Mouse (Mus musculus) limb, embryonic 14.5 days (tissue): ENCODE results near the gene Pdzk1ip1. TPM values are rescaled to one million over a fixed set of nuclear protein-coding genes. Genes with fewer than 3 reads are reported as not detected.

Experiments used
- ATAC-seq: fragments of 200-750 bp; cut with Nextera tagmentation; 2 replicates; pipeline ENCODE4 v1.8.0; 2017; ENCODE audit warnings: low read depth, moderate number of reproducible peaks, moderate TSS enrichment; ENCODE audit not compliant: low FRiP score
- DNase-seq: peaks from one replicate; pipeline ENCODE4 v3.0.0-alpha.2; 2015; ENCODE audit warnings: low spot score
- H3K27ac ChIP-seq: fragments of 300-500 bp; sonication (generic); replicated peaks from 2 replicates; pipeline ENCODE4 v1.5.1; 2014; ENCODE audit warnings: low read depth, mild to moderate bottlenecking, low read length, moderate library complexity, mixed read lengths
- H3K27me3 ChIP-seq: fragments of 300-500 bp; sonication (generic); 2 replicates; pipeline ENCODE4 v1.6.1; 2014; ENCODE audit warnings: low read length, mixed read lengths; ENCODE audit not compliant: control insufficient read depth, insufficient read depth
- H3K36me3 ChIP-seq: fragments of 300-500 bp; sonication (generic); 2 replicates; pipeline ENCODE4 v1.6.1; 2014; ENCODE audit warnings: mild to moderate bottlenecking, low read length, moderate library complexity, mixed read lengths; ENCODE audit not compliant: control insufficient read depth, insufficient read depth
- H3K4me1 ChIP-seq: fragments of 300-500 bp; sonication (generic); 2 replicates; pipeline ENCODE4 v1.6.1; 2014; ENCODE audit warnings: antibody characterized with exemption, low read length, mixed read lengths; ENCODE audit not compliant: control insufficient read depth, insufficient read depth
- H3K4me2 ChIP-seq: fragments of 300-500 bp; sonication (generic); replicated peaks from 2 replicates; pipeline ENCODE4 v1.6.1; 2014; ENCODE audit warnings: low read depth, mild to moderate bottlenecking, low read length, moderate library complexity; ENCODE audit not compliant: severe bottlenecking
- H3K4me3 ChIP-seq: fragments of 300-500 bp; sonication (generic); replicated peaks from 2 replicates; pipeline ENCODE4 v1.5.1; 2014; ENCODE audit warnings: low read length
- H3K9ac ChIP-seq: fragments of 300-500 bp; sonication (generic); 2 replicates; pipeline ENCODE4 v1.6.1; 2014; ENCODE audit warnings: mild to moderate bottlenecking, low read depth, low read length, moderate library complexity; ENCODE audit not compliant: severe bottlenecking
- H3K9me3 ChIP-seq: fragments of 300-500 bp; sonication (generic); 2 replicates; pipeline ENCODE4 v1.6.1; 2016; ENCODE audit warnings: low read length; ENCODE audit not compliant: control insufficient read depth
- POLR2A ChIP-seq: fragments of 200-500 bp; IDR thresholded peaks from 2 replicates; pipeline ENCODE4 v1.8.0; 2012; ENCODE audit warnings: inconsistent platforms, mild to moderate bottlenecking, moderate library complexity, borderline replicate concordance; ENCODE audit not compliant: insufficient read depth, insufficient read length; ENCODE audit errors: extremely low read depth
- WGBS: fragments of 180-500 bp; shearing (Covaris S2); extraction: QIAGEN DNeasy Blood & Tissue Kit; methylation state at CpG from one replicate; pipeline ENCODE4 v1.1.7; 2014; 5-methylcytosine and 5-hydroxymethylcytosine counted together
- polyA plus RNA-seq, 2 experiments: library from polyadenylated mRNA; depleted of rRNA in 1 of 2; stranded (reverse) in 1 of 2; unstranded in 1 of 2; fragments of >200 nt; fragmentation: Nextera tagmentation in 1 of 2; extraction: Ambion mirVana in 1 of 2; gene quantifications; 2 replicates each; pipeline versions ENCODE4 v1.2.1 to v1.2.3; 2012 to 2014

The Pdzk1ip1 gene
- polyA plus RNA-seq (2012; rRNA removed) (11.3 and 12.0 TPM in 2 replicates), polyA plus RNA-seq (2014; fragmentation: Nextera tagmentation; extraction: Ambion mirVana) (14.7 and 21.9 TPM in 2 replicates)

GRCm38 (mm10) chr4:115088611-115089338 is at the start of gene Pdzk1ip1:
Pdzk1ip1 (plus strand) TSS chr4:115088708.
- no peak within 1 kb of the TSS for H3K4me3 ChIP-seq
- no peaks in the 10 kb centered on the region for H3K36me3 ChIP-seq
- no peaks in the 10 kb centered on the region for H3K4me1 ChIP-seq
- H3K9me3 ChIP-seq = no peaks in the 10 kb centered on the region
- no peak within 1 kb of the TSS for H3K27ac ChIP-seq
- 8% methylated on average over 11 of the region's 11 CpGs for WGBS
- no peak for DNase-seq
- no peak for ATAC-seq
- H3K27me3 ChIP-seq = 0 out of 2 replicates have a peak, but pooled peaks cover 15% of the 10 kb centered on the region
- peak within 1 kb of the TSS; percentile 19; the same call in 1 of the 2 replicates for H3K4me2 ChIP-seq
- no peak for TF ChIP-seq POLR2A
- no peak within 1 kb of the TSS; the same call in 1 of the 2 replicates for H3K9ac ChIP-seq

GRCm38 (mm10) chr4:115045621-115046020 is 42.9 kb upstream of the Pdzk1ip1 start:
- WGBS = 80% methylated on average over 3 of the region's 3 CpGs
- TF ChIP-seq POLR2A = no peak
- H3K4me3 ChIP-seq = no peak overlapping the region
- H3K4me1 ChIP-seq = no peaks in the 10 kb centered on the region
- H3K27me3 ChIP-seq = peaks cover 14% of the 10 kb centered on the region
- no peaks in the 10 kb centered on the region for H3K9me3 ChIP-seq
- peaks cover 17% of the 10 kb centered on the region for H3K36me3 ChIP-seq
- H3K4me2 ChIP-seq = no peak overlapping the region
- DNase-seq (no peak), ATAC-seq (no peak)
- H3K9ac ChIP-seq = no peak overlapping the region
- H3K27ac ChIP-seq = no peak overlapping the region

- TF ChIP-seq POLR2A = no peak
- Histone ChIP-seq H3K4me1 (peaks cover 2% of the 10 kb centered on the region; the same call in 1 of the 2 replicates), H3K9me3 (no peaks in the 10 kb centered on the region), H3K36me3 (no peaks in the 10 kb centered on the region), H3K4me3 (no peak overlapping the region), H3K4me2 (no peak overlapping the region), H3K9ac (no peak overlapping the region), H3K27ac (no peak overlapping the region), H3K27me3 (peaks cover 36% of the 10 kb centered on the region)
- DNase-seq (no peak), ATAC-seq (no peak)
- 7% methylated on average over 5 of the region's 5 CpGs for WGBS
Observed at GRCm38 (mm10) chr4:115047750-115048149, 40.8 kb upstream of the Pdzk1ip1 start.

GRCm38 (mm10) chr4:115048190-115048589 is 40.3 kb upstream of the Pdzk1ip1 start:
- ATAC-seq (no peak), DNase-seq (no peak)
- Histone ChIP-seq H3K36me3 (no peaks in the 10 kb centered on the region), H3K9me3 (no peaks in the 10 kb centered on the region), H3K9ac (no peak overlapping the region), H3K4me2 (no peak overlapping the region), H3K27ac (no peak overlapping the region), H3K4me3 (no peak overlapping the region), H3K27me3 (peaks cover 40% of the 10 kb centered on the region), H3K4me1 (peaks cover 5% of the 10 kb centered on the region; the same call in 1 of the 2 replicates)
- 66% methylated on average over 8 of the region's 8 CpGs for WGBS
- TF ChIP-seq POLR2A = no peak

GRCm38 (mm10) chr4:115051245-115051644 is 37.3 kb upstream of the Pdzk1ip1 start:
- no peaks in the 10 kb centered on the region for H3K36me3 ChIP-seq
- no peak overlapping the region for H3K9ac ChIP-seq
- TF ChIP-seq POLR2A = no peak
- H3K9me3 ChIP-seq = no peaks in the 10 kb centered on the region
- no peak for DNase-seq
- no peak overlapping the region for H3K27ac ChIP-seq
- peaks cover 69% of the 10 kb centered on the region for H3K27me3 ChIP-seq
- 70% methylated on average over 5 of the region's 5 CpGs for WGBS
- ATAC-seq = no peak
- H3K4me3 ChIP-seq = no peak overlapping the region
- H3K4me2 ChIP-seq = no peak overlapping the region
- H3K4me1 ChIP-seq = peaks cover 5% of the 10 kb centered on the region; the same call in 1 of the 2 replicates
